Mouse (Mus musculus): Measurements from ENCODE around the gene Timm17a. TPM values are rescaled to one million over a fixed set of nuclear protein-coding genes. Genes with fewer than 3 reads are reported as not detected.

Gene Timm17a
- polyA plus RNA-seq, 1 experiment from 2014 or later = 186 TPM

GRCm38 (mm10) chr1:135267663-135268446 lies 45.7 kb downstream of the Timm17a start:
- Histone ChIP-seq H3K4me1 (no peaks in the 10 kb centered on the region), H3K27me3 (no peaks in the 10 kb centered on the region), H3K27ac (no peak overlapping the region; the same call in 1 of the 2 replicates), H3K4me3 (no peak overlapping the region), H3K36me3 (peaks cover 83% of the 10 kb centered on the region), H3K9me3 (no peaks in the 10 kb centered on the region), H3K4me2 (no peak overlapping the region), H3K9ac (no peak overlapping the region)
- ATAC-seq (ENCODE audit: insufficient number of reproducible peaks, low FRiP score, low TSS enrichment, low read depth) = no peak
- WGBS = 71% methylated on average over 10 of the region's 10 CpGs

DNA sequence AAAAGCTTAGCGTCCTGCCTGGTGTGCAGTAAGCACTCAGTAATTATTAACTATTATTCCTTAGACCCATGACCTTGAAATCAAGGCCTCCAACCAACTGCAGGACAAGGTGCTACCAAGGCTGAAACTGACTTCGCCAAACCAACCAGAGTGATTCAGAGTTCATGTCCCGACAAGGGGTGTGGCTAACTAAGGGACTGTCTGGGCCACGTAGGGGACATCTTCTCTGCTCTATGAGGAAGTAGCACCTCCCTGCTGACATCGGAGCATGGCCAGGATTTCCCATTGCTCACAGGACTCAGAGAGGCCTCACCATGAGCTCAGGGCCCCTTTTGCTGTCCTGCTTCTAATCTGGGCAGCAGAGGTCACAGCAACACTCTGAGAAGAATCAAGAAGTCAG lies 47.7 kb downstream of the Timm17a start:
- 84% methylated on average over 5 of the region's 5 CpGs for WGBS
- Histone ChIP-seq H3K27me3 (no peaks in the 10 kb centered on the region), H3K9ac (no peak overlapping the region), H3K9me3 (no peaks in the 10 kb centered on the region), H3K36me3 (peaks cover 79% of the 10 kb centered on the region), H3K4me2 (no peak overlapping the region), H3K4me1 (0 out of 2 replicates have a peak, but pooled peaks cover 5% of the 10 kb centered on the region), H3K27ac (no peak overlapping the region), H3K4me3 (no peak overlapping the region)
- no peak for ATAC-seq (ENCODE audit: insufficient number of reproducible peaks, low FRiP score, low TSS enrichment, low read depth)

- no peak overlapping the region for H3K4me2 ChIP-seq
- H3K27me3 ChIP-seq = no peaks in the 10 kb centered on the region
- H3K27ac ChIP-seq = no peak overlapping the region
- peaks cover 66% of the 10 kb centered on the region for H3K36me3 ChIP-seq
- WGBS = 80% methylated on average over 9 of the region's 9 CpGs
- no peak for ATAC-seq (ENCODE audit: insufficient number of reproducible peaks, low FRiP score, low TSS enrichment, low read depth)
- H3K9ac ChIP-seq = no peak overlapping the region
- H3K4me3 ChIP-seq = no peak overlapping the region
- no peaks in the 10 kb centered on the region for H3K9me3 ChIP-seq
- H3K4me1 ChIP-seq = peaks cover 15% of the 10 kb centered on the region
These were observed 50.3 kb downstream of the Timm17a start for GRCm38 (mm10) chr1:135263316-135263715.

DNA sequence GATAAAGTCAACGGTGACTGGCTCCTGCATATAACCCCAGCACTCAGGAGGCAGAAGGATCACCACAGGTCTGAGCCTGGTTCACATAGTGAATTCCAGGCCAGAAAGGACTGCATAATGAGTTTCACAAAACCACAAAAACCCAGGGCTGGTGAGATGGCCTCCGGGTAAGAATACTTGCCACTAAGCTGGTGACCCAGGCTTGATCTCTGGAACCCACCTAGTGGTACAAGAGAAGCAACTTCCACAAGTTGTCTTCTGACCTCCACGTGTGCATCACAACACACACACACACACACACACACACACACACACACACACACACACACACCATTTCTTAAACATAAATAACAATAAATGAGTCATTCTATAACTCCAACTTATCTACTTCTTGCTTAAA lies 51.2 kb downstream of the Timm17a start:
- Histone ChIP-seq H3K36me3 (peaks cover 58% of the 10 kb centered on the region), H3K9me3 (no peaks in the 10 kb centered on the region), H3K4me2 (no peak overlapping the region), H3K4me3 (no peak overlapping the region), H3K4me1 (peaks cover 19% of the 10 kb centered on the region), H3K27ac (no peak overlapping the region), H3K27me3 (no peaks in the 10 kb centered on the region), H3K9ac (no peak overlapping the region)
- 91% methylated on average over 3 of the region's 3 CpGs for WGBS
- ATAC-seq (ENCODE audit: insufficient number of reproducible peaks, low FRiP score, low TSS enrichment, low read depth) = no peak

DNA sequence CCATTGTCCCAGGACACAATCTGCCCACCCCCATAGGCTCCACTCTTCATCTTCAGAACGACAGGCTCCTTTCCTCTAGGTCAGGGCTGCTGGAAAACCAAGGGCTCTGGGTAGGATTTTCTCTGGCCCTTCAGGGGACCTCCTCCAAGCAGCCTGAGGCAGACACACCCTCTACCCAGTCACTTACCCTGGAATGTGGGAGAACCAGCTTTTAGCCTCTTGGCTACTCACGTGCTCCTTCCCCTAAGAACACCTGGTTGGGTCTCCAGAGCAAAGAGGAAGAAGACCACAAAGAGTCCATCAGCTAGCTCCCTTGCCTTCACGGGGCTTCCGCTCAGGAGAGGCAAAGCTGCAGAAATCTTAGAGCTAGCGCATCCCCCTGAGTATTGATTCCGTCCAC lies 52.6 kb downstream of the Timm17a start:
- Histone ChIP-seq H3K9ac (no peak overlapping the region), H3K9me3 (no peaks in the 10 kb centered on the region), H3K4me1 (peaks cover 22% of the 10 kb centered on the region), H3K27me3 (no peaks in the 10 kb centered on the region), H3K27ac (no peak overlapping the region), H3K4me3 (no peak overlapping the region), H3K36me3 (peaks cover 44% of the 10 kb centered on the region), H3K4me2 (no peak overlapping the region)
- ATAC-seq (ENCODE audit: insufficient number of reproducible peaks, low FRiP score, low TSS enrichment, low read depth) = no peak
- 63% methylated on average over 6 of the region's 6 CpGs for WGBS

GRCm38 (mm10) chr1:135259128-135259436 lies 54.5 kb downstream of the Timm17a start:
- peak overlapping the region; percentile 31 for H3K4me3 ChIP-seq
- no peak for ATAC-seq (ENCODE audit: insufficient number of reproducible peaks, low FRiP score, low TSS enrichment, low read depth)
- WGBS = under 1% methylated on average over 10 of the region's 10 CpGs
- H3K36me3 ChIP-seq = peaks cover 26% of the 10 kb centered on the region
- peak overlapping the region; percentile 60 for H3K4me2 ChIP-seq
- no peaks in the 10 kb centered on the region for H3K9me3 ChIP-seq
- H3K27ac ChIP-seq = peak overlapping the region; percentile 81
- no peaks in the 10 kb centered on the region for H3K27me3 ChIP-seq
- H3K9ac ChIP-seq = no peak overlapping the region
- peaks cover 26% of the 10 kb centered on the region for H3K4me1 ChIP-seq

DNA sequence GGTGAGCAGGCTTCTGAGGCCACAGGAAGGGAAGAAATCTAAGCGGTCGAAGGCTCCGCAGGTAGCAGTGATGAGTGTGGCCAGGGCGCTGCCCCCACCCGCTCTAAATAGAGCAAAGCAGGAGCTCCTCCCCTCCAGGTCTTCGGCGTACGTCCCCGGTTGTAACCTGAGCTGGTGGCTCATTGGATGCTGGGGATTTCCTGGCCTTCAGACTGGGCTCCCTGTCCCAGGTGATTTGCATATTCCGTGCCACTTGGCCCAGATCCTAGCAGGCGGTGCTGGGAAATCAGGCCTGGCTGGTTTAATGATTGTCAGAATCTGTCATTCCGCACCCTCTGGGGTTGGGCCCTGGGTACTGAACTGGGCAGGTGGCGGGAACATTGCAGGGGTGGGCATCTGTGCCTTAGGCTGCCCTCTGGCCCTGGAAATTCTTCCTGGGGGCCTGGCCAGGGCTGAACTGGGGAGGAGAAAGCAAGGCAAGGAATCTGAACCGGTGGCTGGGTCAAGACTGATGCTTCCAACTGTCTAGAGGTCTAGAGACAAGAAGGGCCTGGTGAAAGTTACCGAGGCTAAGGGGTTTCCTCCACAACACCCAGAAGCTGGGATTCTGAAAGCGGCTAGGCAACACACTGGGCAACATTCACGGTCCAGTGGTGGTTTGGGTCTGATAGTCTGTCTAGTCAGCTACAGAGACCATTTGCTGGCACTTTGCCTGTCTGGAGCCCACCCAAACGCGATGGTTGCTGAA lies 55.0 kb downstream of the Timm17a start, which contains the start of gene Elf3:
Gene Elf3, minus strand, starts transcription at position 189 of the 748 bp plus-strand sequence.
- peak within 1 kb of the TSS; percentile 31 for H3K4me3 ChIP-seq
- peak within 1 kb of the TSS; percentile 60 for H3K4me2 ChIP-seq
- H3K27me3 ChIP-seq = no peaks in the 10 kb centered on the region
- no peaks in the 10 kb centered on the region for H3K9me3 ChIP-seq
- H3K4me1 ChIP-seq = peaks cover 26% of the 10 kb centered on the region
- no peak within 1 kb of the TSS for H3K9ac ChIP-seq
- peaks cover 21% of the 10 kb centered on the region for H3K36me3 ChIP-seq
- 9% methylated on average over 19 of the region's 19 CpGs for WGBS
- H3K27ac ChIP-seq = peak within 1 kb of the TSS; percentile 81
- ATAC-seq (ENCODE audit: insufficient number of reproducible peaks, low FRiP score, low TSS enrichment, low read depth) = peak; percentile 30

DNA sequence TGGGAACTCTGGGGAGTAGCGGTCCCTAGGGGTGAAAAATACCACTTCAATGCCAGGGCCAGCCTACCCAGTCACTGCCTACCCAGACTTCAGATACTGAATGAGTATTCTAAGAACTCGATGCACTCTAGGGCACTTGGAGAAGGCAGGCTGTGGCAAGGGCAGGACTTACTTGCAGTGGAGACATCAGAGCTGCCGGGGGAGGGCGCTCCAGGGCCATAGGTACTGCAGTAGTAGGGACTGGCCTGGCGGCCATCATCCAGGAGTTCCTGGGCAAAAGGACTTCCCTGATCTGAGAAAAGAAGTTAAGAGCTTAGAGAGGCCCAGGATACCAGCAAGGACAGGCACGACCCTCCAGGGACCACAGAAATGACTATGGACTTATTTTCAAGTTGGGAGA lies 57.3 kb downstream of the Timm17a start:
- no peak for ATAC-seq (ENCODE audit: insufficient number of reproducible peaks, low FRiP score, low TSS enrichment, low read depth)
- Histone ChIP-seq H3K9me3 (no peaks in the 10 kb centered on the region), H3K4me2 (no peak overlapping the region), H3K9ac (no peak overlapping the region), H3K27me3 (no peaks in the 10 kb centered on the region), H3K27ac (no peak overlapping the region), H3K4me3 (no peak overlapping the region), H3K4me1 (peaks cover 31% of the 10 kb centered on the region), H3K36me3 (peaks cover under 1% of the 10 kb centered on the region; the same call in 1 of the 2 replicates)
- 78% methylated on average over 6 of the region's 6 CpGs for WGBS

GRCm38 (mm10) chr1:135252854-135253253 lies 60.7 kb downstream of the Timm17a start:
- Histone ChIP-seq H3K4me2 (no peak overlapping the region), H3K27ac (no peak overlapping the region), H3K4me3 (no peak overlapping the region), H3K9me3 (no peaks in the 10 kb centered on the region), H3K4me1 (peaks cover 18% of the 10 kb centered on the region), H3K36me3 (no peaks in the 10 kb centered on the region), H3K27me3 (peaks cover 3% of the 10 kb centered on the region; the same call in 1 of the 2 replicates), H3K9ac (no peak overlapping the region)
- ATAC-seq (ENCODE audit: insufficient number of reproducible peaks, low FRiP score, low TSS enrichment, low read depth) = no peak
- whole genome bisulfite sequencing = 31% methylated on average over 4 of the region's 4 CpGs

DNA sequence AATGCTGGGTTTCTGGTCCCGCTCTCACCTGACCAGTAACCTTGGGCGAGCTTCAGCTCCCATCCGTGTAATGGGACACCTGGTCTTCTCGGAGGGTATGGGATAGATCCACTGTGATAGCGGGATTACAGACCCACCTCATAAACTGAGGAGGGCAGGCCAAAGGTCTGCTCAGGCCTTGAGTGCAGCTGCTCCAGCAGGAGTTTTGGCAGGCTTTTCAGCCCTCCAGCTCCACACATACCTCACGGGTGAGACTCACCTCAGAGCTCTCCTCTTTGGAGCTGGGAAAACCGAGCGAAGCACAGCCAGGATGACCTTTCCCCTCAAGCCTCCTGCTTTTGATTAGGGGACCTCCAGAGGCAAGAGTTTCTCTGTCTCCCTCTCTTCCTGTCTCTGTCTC lies 62.2 kb downstream of the Timm17a start:
- Histone ChIP-seq H3K4me3 (no peak overlapping the region), H3K9ac (no peak overlapping the region), H3K4me1 (peaks cover 18% of the 10 kb centered on the region), H3K36me3 (no peaks in the 10 kb centered on the region), H3K27me3 (peaks cover 3% of the 10 kb centered on the region; the same call in 1 of the 2 replicates), H3K9me3 (no peaks in the 10 kb centered on the region), H3K27ac (no peak overlapping the region), H3K4me2 (no peak overlapping the region)
- WGBS = 61% methylated on average over 8 of the region's 8 CpGs
- ATAC-seq (ENCODE audit: insufficient number of reproducible peaks, low FRiP score, low TSS enrichment, low read depth) = no peak

GRCm38 (mm10) chr1:135250706-135251105 lies 62.9 kb downstream of the Timm17a start:
- WGBS = 60% methylated on average over 3 of the region's 3 CpGs

GRCm38 (mm10) chr1:135248434-135248850 lies 65.1 kb downstream of the Timm17a start:
- Histone ChIP-seq H3K4me2 (0 out of 2 replicates have a peak overlapping the region, but pooled peaks have one; percentile 29), H3K27ac (no peak overlapping the region), H3K9me3 (no peaks in the 10 kb centered on the region), H3K27me3 (peaks cover 3% of the 10 kb centered on the region; the same call in 1 of the 2 replicates), H3K9ac (no peak overlapping the region), H3K4me3 (0 out of 2 replicates have a peak overlapping the region, but pooled peaks have one; percentile 2), H3K36me3 (no peaks in the 10 kb centered on the region), H3K4me1 (peaks cover 11% of the 10 kb centered on the region)
- 4% methylated on average over 15 of the region's 15 CpGs for whole genome bisulfite sequencing
- ATAC-seq (ENCODE audit: insufficient number of reproducible peaks, low FRiP score, low TSS enrichment, low read depth) = no peak

More at GRCm38 (mm10) chr1:135250706-135251105, 62.9 kb downstream of the Timm17a start:
- Histone ChIP-seq H3K9ac (no peak overlapping the region), H3K27me3 (peaks cover 3% of the 10 kb centered on the region; the same call in 1 of the 2 replicates), H3K36me3 (no peaks in the 10 kb centered on the region), H3K27ac (no peak overlapping the region), H3K4me3 (no peak overlapping the region), H3K4me2 (no peak overlapping the region), H3K9me3 (no peaks in the 10 kb centered on the region), H3K4me1 (peaks cover 14% of the 10 kb centered on the region)
- no peak for ATAC-seq (ENCODE audit: insufficient number of reproducible peaks, low FRiP score, low TSS enrichment, low read depth)

Measured in limb, embryonic 15.5 days (tissue).